In the genomic region with DNA sequence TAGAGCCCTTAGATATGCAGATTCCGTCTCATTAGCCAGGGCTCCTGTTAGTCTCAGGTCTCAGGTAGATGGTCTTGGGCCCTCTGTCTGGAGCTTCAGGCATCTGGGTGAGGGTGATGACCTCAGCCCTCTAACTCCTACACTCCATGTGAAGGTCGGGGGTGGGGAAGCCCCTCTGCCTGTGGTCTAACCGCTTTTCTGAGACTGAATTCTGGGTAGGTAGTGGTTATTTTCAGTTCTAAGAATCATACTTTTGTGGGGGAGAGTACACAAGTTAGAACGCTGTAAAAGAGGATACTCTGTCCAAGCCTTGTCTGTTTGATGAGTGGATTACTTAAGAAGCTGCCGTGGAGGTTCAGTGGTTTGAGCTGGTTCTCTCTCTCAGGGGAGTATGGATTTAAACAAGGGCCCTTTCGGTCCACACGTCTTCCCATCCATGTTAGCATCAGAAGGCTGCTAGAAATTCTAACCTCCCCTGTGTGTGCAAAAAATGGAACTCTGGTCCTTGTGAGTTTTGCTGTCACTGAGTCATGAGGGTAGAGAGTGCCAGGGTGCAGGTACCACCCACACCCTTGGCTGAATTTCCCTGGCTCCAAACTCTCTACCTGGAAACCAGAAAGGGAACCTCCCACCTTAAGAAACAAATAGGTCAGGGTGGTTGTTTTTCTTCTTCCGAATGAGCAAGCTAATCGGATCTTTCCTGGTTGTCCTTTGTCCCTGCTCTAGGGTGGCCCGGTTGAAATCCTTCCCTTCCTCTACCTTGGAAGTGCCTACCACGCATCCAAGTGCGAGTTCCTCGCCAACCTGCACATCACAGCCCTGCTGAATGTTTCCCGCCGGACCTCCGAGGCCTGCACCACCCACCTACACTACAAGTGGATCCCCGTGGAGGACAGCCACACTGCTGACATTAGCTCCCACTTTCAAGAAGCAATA, we compare ENCODE assay signal across 15 mouse cellular contexts. TPM values are rescaled to one million over a fixed set of nuclear protein-coding genes. Genes with fewer than 3 reads are reported as not detected.
DNase-seq lines count a peak whose midpoint lies in the region; ATAC-seq and TF ChIP-seq lines count a peak whose summit lies in the region.
"Had no signal": no experiment of that assay in that cellular context is flagged by ENCODE, and none has a peak within 500 bp of the region (broad histone marks: within the 10 kb centered on the region; RNA-seq: fewer than 3 reads in every experiment).

No protein-coding gene starts in this region.

- 0 out of 2 replicates have a peak overlapping the region, but pooled peaks have one; percentile 12 for H3K27ac ChIP-seq in small intestine, adult 2 months (ENCODE audit: insufficient read depth, low read depth, low read length)
- no peak overlapping the region for H3K27ac ChIP-seq in forebrain, embryonic 10.5 days
- H3K27ac ChIP-seq: embryonic facial prominence, embryonic 15.5 days; heart, embryonic 15.5 days; hindbrain, embryonic 14.5 days; lung, embryonic 15.5 days had no signal

- H3K36me3 ChIP-seq in small intestine, adult 2 months (ENCODE audit: control insufficient read depth, insufficient read depth, low read length) = peaks cover 49% of the 10 kb centered on the region
- peaks cover 84% of the 10 kb centered on the region for H3K36me3 ChIP-seq in forebrain, embryonic 10.5 days (replicated peaks)
- H3K36me3 ChIP-seq: embryonic facial prominence, embryonic 15.5 days; lung, embryonic 15.5 days had no signal

- TF ChIP-seq CTCF in small intestine, adult 2 months (IDR thresholded peaks at IDR 0.05; ENCODE audit: extremely low read depth, insufficient read length, insufficient replicate concordance, low read depth, low read length) = no peak

- H3K9me3 ChIP-seq in forebrain, embryonic 10.5 days = no peaks in the 10 kb centered on the region
- H3K9me3 ChIP-seq: embryonic facial prominence, embryonic 15.5 days; heart, embryonic 15.5 days; lung, embryonic 15.5 days had no signal

- DNase-seq in cerebellum, adult 18-20 months = peak; percentile 61 to 65
- DNase-seq in cerebellum, postnatal 14 days = no peak
- no peak for DNase-seq in right cerebral cortex, adult 2 months (ENCODE audit: low spot score in 2 of 2)
- DNase-seq in layer of hippocampus, postnatal 14 days (ENCODE audit: low spot score in 2 of 2) = no peak
- no peak for DNase-seq in forebrain, embryonic 10.5 days (ENCODE audit: extremely low spot score, low spot score)
- DNase-seq: heart, adult 11 months; kidney, adult 8-10 months; liver had no signal

- WGBS in small intestine, adult 2 months = 85% methylated on average over 17 of the region's 17 CpGs
- WGBS in forebrain, embryonic 10.5 days = 81% methylated on average over 17 of the region's 17 CpGs

- H3K4me3 ChIP-seq in small intestine, adult 2 months (ENCODE audit: low read depth, low read length) = no peak overlapping the region
- no peak overlapping the region for H3K4me3 ChIP-seq in forebrain, embryonic 10.5 days
- H3K4me3 ChIP-seq: embryonic facial prominence, embryonic 15.5 days; heart, embryonic 15.5 days; lung, embryonic 15.5 days had no signal

- H3K27me3 ChIP-seq in small intestine, adult 2 months (ENCODE audit: control insufficient read depth, insufficient read depth, low read length) = no peaks in the 10 kb centered on the region
- H3K27me3 ChIP-seq in forebrain, embryonic 10.5 days (ENCODE audit: poor library complexity, severe bottlenecking) = peaks cover 8% of the 10 kb centered on the region
- H3K27me3 ChIP-seq: heart, embryonic 15.5 days; lung, embryonic 15.5 days had no signal

- no peak for TF ChIP-seq POLR2A in small intestine, adult 2 months (IDR thresholded peaks at IDR 0.05; ENCODE audit: low read depth, low read length)

- ATAC-seq in CD4-positive, CD25-positive, alpha-beta regulatory T cell, adult 4 months = peak; percentile 56
- ATAC-seq in common myeloid progenitor, adult 5-6 weeks (replicated peaks; ENCODE audit: low read depth, poor library complexity, severe bottlenecking) = peak; percentile 45

- H3K4me1 ChIP-seq in small intestine, adult 2 months (ENCODE audit: control insufficient read depth, insufficient read depth, insufficient read length, low read length) = peaks cover 26% of the 10 kb centered on the region
- peaks cover 21% of the 10 kb centered on the region for H3K4me1 ChIP-seq in forebrain, embryonic 10.5 days

RNA-seq across cellular contexts. Expression of gene Dusp5, which starts 8.1 kb away (rescaled TPM):
- polyA plus RNA-seq in CD4-positive, CD25-positive, alpha-beta regulatory T cell, adult 4 months (2017; shearing (Covaris generic)) = 10 to 100 TPM in 1 of 2 experiments, 1 to 10 TPM in 1; 6.7 to 11.1 TPM
- 16.6 and 19.8 TPM in 2 replicates for total RNA-seq in common myeloid progenitor, adult 5-6 weeks (2017)
- 18.0 and 28.5 TPM in 2 replicates for polyA plus RNA-seq in small intestine, adult 2 months (2012; rRNA removed)
- total RNA-seq in layer of hippocampus, postnatal 14 days (2021) = 10 to 100 TPM; 16.9 to 19.8 TPM
- 9.0 and 9.2 TPM in 2 replicates for polyA plus RNA-seq in forebrain, embryonic 10.5 days (2016; fragmentation: Nextera tagmentation; extraction: Ambion mirVana)

RNA-seq across cellular contexts. Expression of gene Nutf2-ps1, which starts 51.9 kb away (rescaled TPM):
- 100 to 1,000 TPM; 158 to 191 TPM for polyA plus RNA-seq in CD4-positive, CD25-positive, alpha-beta regulatory T cell, adult 4 months (2017; shearing (Covaris generic))
- total RNA-seq in common myeloid progenitor, adult 5-6 weeks (2017) = 193 and 221 TPM in 2 replicates
- 36.8 and 48.9 TPM in 2 replicates for polyA plus RNA-seq in small intestine, adult 2 months (2012; rRNA removed)
- 10 to 100 TPM; 29.8 to 45.3 TPM for total RNA-seq in layer of hippocampus, postnatal 14 days (2021)
- polyA plus RNA-seq in forebrain, embryonic 10.5 days (2016; fragmentation: Nextera tagmentation; extraction: Ambion mirVana) = 635 and 662 TPM in 2 replicates

Comparison
In these comparisons a context has a peak if more than half of its experiments do, and no peak if none do; other contexts are left out.
1. DNase-seq: peak in cerebellum, adult 18-20 months (2 of 2); none in cerebellum, postnatal 14 days (0 of 2), right cerebral cortex, adult 2 months (0 of 2), layer of hippocampus, postnatal 14 days (0 of 2) and forebrain, embryonic 10.5 days (single experiment).